Mouse (Mus musculus): ENCODE measurements around the gene Atp1a1. TPM values are rescaled to one million over a fixed set of nuclear protein-coding genes. Genes with fewer than 3 reads are reported as not detected.

Atp1a1 gene
- total and polyA plus RNA-seq, 3 experiments, result 380 to 1,035 (median 611) TPM

DNA sequence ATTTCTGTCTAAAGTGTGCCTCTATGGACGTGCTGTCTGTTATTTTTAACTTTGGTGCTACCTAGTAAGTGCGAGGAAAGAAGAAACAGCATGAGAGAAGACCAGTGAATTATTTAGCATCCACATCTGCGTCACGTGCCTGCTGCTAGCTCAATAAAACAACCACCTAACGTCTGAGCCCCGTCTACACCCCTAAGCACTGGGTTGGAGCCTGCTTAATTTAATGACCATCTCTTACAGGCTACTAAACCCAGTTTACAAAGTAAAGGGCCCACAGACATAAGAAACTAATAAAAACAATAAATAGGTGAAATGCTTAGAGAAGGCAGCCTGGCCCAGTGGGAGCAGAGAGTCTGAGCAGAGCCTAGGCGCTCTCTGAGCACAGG, 11.2 kb downstream of the Atp1a1 start:
- no peak for DNase-seq

GRCm38 (mm10) chr3:101592281-101593265, 11.9 kb downstream of the Atp1a1 start:
- DNase-seq, result no peak

DNA sequence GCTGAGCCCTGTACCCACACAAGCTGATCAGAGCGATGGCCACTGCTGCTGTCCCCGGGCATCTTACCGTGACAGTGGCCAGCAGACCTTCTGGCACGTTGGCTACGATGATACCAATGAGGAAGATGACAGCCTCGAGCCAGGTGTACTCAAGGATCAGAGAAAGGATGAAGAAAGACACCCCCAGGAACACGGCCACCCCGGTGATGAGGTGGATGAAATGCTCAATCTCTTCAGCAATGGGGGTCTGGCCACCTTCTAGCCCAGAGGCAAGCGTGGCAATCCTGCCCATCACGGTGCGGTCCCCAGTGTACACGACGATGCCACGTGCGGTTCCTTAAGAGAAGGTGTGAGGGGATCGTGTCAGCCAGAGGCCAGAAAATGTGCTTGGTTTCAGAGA, 14.1 kb downstream of the Atp1a1 start:
- DNase-seq, result no peak

- DNase-seq, result no peak
Measured at GRCm38 (mm10) chr3:101588299-101588698, 16.2 kb downstream of the Atp1a1 start.

GRCm38 (mm10) chr3:101586794-101587193, 17.7 kb downstream of the Atp1a1 start:
- DNase-seq, result no peak

- no peak for DNase-seq
Measured at GRCm38 (mm10) chr3:101578072-101578471, 26.4 kb downstream of the Atp1a1 start.

DNA sequence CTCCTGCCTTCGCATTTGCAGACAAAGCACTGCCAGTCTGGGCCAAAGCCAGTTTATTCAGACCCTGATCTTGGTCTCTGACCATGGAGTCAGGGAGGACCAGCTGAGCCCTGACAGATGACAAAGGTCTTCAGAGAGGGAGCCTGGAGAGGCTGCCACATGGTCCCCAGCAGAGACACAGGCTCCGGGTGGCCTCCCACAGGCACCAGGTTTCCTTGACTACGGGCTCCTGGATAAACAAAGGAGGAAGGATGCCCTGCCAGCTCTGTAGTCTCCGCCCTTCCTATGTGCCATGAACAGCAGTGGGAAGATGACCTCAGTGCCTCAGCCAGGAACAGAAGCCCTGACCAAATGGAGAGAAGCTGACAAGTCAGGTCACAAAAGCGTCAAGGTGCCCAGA, 27.1 kb downstream of the Atp1a1 start:
- peak; percentile 69 for DNase-seq

DNA sequence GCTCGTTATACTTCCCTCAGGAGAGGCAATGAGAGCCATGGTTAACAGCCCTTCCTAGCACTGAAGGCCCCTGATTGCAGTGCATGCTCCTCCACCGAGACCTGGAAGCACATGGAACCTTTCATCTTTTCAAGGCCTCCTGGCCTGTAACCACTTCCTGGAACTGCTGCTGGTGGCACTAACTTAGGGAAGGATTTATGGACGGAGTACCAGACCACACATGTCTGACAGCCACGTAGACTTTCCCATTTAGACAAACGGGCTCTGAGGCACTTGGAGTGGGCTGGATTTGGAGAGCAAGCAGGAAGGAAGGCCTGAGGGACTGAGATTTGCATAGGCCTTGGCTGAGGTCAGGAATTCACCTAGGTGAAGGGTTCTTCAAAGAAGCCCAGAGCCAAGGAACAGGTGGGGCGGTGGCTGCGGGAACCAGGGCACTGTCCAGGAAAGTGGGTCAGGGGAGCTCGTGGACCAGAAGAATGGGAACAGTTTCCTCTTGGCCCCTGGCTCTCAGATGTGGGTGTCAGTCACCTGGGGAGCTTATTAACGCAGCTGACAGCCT, 28.9 kb downstream of the Atp1a1 start:
- peak; percentile 50 for DNase-seq

- DNase-seq, result peak; percentile 62
Measured at GRCm38 (mm10) chr3:101574463-101575193, 29.9 kb downstream of the Atp1a1 start.

DNA sequence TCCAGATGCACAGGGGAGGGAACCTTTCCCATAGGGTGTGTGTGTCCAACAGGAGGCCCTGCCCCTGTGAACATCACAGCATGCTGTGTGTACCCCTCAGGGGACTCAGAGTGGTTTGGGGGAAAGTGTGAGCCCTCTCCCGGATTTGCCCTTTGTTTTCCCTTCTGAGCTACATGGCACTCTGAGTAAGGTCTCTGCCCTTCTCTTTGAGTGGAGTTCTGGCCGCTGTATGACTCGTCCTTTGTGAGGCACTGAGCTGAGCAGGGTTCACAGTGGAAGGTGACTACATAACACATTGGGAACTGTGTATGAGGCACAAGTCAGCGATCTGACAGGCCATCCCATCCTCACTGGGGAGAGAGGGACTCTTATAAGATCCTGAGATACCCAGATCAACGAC, 31.5 kb downstream of the Atp1a1 start:
- peak; percentile 45 for DNase-seq

GRCm38 (mm10) chr3:101572174-101572626, 32.3 kb downstream of the Atp1a1 start:
- peak; percentile 55 for DNase-seq

- DNase-seq, result peak; percentile 48
Measured at GRCm38 (mm10) chr3:101571515-101572130, 32.9 kb downstream of the Atp1a1 start.

DNA sequence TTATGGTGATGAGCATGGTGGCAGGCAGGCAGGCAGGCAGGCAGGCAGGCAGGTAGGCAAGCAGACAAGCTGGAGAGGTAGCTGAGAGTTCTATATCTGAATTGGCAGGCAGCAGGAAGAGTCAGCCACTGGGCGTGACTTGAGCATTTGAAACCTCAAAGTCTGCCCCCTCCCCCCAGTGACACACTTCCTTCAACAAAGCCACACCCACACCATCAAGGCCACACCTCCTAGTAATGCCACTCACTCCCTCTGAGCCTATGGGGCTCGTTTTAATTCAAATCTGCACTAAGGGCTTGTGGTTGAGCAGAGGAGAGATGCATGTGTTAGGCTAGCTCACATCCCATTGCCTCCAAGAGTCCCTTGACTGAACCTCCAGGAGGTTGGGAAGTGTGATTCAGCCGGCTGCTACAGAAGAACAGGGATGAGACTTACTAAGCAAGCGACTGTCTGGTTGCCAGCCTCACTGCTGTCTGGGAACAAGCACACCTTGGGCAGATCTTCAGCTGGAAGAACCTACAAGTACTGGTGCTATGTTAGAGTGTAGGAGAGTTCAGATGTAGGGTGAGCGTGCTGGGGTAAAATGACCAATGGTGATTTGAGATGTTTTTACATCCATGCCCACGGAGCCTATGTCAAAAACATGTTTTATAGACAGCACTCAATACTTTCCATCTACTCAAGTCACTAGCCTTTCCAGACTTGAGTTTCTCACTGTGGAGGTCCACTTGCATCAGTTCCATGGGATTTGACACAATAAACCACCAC, 33.6 kb downstream of the Atp1a1 start:
- no peak for DNase-seq

DNA sequence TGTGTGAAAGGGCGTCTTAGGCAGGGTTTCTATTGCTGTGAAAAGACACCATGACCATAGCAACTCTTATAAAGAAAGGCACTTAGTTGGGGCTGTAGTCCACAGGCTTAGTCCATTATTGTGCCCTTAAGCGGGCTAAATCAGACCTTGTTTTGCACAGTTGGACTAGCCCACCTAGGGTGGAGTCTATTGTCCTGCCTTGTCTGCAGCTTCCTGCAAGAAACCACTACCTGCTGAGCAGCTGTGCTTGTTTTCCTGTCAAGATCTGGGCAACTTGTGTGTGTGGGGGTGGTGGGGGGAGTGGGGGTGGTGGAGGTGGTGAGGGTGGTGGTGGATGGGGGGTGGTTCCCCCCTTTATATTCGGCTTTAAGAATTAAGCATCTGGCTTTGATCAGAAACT, 34.2 kb downstream of the Atp1a1 start:
- no peak for DNase-seq

DNA sequence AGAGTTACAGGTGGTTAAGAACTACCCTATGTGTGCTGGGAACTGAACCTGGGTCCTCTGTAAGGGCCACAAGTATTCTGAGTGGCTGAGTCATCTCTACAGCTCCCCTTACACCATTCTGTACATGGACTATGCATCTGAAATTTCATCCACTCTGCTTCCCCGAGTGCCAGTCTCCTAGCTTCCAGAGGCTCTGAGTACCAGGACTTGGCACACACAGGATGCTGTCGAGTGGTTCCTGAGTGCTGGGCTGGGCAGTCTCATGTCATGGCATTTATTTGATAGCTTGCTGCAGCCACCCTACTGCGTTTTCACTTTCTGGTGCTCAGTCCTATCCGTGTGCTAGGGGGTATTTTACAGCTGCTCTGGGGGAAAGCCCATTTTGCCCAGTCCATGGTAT, 35.9 kb downstream of the Atp1a1 start:
- DNase-seq, result no peak

GRCm38 (mm10) chr3:101564011-101564410, 40.5 kb downstream of the Atp1a1 start:
- DNase-seq, result no peak

DNA sequence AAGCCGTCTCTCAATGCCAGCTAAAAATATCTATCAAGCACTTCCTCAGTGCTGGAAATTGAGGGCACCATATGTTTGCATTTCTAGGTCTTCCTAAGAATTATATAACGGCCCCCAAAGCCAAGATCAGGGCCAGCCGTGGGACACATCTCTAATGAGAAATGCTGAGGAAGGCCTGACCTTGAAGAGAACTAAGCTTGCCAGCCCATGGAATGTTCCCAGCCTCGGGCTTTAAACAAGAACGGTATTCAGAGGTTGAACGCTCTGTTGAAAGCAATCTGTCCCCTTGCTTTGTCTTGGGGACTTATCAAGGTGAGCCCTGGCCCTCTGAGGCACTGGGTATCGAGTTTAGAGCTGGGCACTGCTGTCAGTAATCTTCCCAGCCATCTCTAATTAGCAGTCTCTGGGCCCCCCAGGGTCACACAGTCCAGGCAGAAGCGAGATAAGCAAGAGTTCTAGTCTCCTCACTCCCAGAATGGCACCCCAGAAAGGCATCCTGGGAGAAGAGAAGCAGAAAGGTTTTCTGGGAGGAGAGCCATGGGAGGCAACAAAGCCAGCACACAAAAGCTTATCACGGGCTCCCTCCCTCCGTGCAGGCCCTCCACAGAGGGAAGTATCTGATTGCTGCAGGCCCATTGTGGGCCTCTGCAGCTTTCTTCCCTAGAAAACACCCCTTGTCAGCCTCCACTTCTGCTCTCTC, 41.8 kb downstream of the Atp1a1 start:
- DNase-seq, result peak; percentile 51

DNA sequence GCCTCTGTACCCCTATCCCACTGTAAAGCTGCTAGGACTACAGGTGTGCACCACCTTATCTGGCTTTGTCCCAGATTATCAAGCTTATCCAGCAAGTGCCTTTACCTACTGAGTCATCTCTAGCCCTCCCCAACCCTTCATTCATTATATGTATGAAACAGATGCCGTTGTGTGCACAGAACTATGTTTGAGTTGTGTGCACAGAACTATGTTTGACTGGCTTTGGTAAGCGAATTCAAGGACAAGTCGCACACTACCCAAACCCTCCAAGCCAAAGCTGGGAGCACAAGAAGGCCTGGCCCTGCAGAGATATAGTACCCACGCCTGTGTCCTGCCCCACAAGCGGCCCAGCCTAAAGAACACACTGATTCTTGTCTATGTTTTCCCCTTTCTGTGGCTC, 42.5 kb downstream of the Atp1a1 start:
- no peak for DNase-seq

- no peak for DNase-seq
Measured at GRCm38 (mm10) chr3:101560841-101561522, 43.5 kb downstream of the Atp1a1 start.

DNA sequence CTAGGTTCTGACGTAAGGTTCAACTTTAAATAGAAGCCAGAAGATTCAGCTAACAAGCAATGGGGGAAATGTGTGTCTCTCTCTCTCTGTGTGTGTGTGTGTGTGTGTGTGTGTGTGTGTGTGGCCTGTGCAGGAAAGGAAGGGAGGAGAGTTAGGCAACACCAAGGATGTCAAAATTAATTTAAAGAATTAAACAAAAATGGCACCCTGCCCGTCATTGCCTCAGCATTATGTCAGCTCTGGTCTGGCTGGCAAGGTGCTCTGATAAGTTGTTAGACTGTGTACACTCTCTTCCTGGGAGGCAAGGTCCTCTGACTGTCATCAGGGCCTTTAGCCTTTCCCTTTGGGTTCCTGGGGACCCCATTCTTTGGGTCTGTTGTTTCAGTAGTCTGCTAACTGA, 47.8 kb downstream of the Atp1a1 start:
- DNase-seq, result no peak
